In genomic region chr12:102287904-102288602, GRCm38 (mm10) we compare ENCODE assay signal across 13 mouse cellular contexts. TPM values are rescaled to one million over a fixed set of nuclear protein-coding genes. Genes with fewer than 3 reads are reported as not detected.
DNase-seq lines count a peak whose midpoint lies in the region; ATAC-seq and TF ChIP-seq lines count a peak whose summit lies in the region.
"Had no signal": no experiment of that assay in that cellular context is flagged by ENCODE, and none has a peak within 500 bp of the region (broad histone marks: within the 10 kb centered on the region; RNA-seq: fewer than 3 reads in every experiment).

No protein-coding gene starts in this region.

- DNase-seq in heart, postnatal 4 days = no peak
- no peak for DNase-seq in kidney, postnatal 4 days
- no peak for DNase-seq in left cerebral cortex, adult 2 months (ENCODE audit: extremely low spot score in 1 of 2, low spot score in 2 of 2)
- no peak for DNase-seq in embryo, embryonic 10.5 days (ENCODE audit: low spot score)
- DNase-seq: kidney, adult 11 months; kidney, postnatal 36 days had no signal

- H3K4me1 ChIP-seq in heart, embryonic 12.5 days (replicated peaks) = peaks cover 66% of the 10 kb centered on the region
- H3K4me1 ChIP-seq in kidney, embryonic 15.5 days = peaks cover 72% of the 10 kb centered on the region
- H3K4me1 ChIP-seq in liver, embryonic 12.5 days = peaks cover 89% of the 10 kb centered on the region

- 43% methylated on average over 6 of the region's 6 CpGs for WGBS in heart, embryonic 12.5 days
- 75% methylated on average over 6 of the region's 6 CpGs for WGBS in kidney, embryonic 15.5 days
- WGBS in liver, embryonic 12.5 days (ENCODE audit: insufficient replicate concordance) = 34% methylated on average over 6 of the region's 6 CpGs

- H3K4me2 ChIP-seq in heart, embryonic 12.5 days = no peak overlapping the region
- no peak overlapping the region for H3K4me2 ChIP-seq in kidney, embryonic 15.5 days
- no peak overlapping the region for H3K4me2 ChIP-seq in liver, embryonic 12.5 days
- H3K4me2 ChIP-seq: embryonic facial prominence, embryonic 15.5 days; neural tube, embryonic 13.5 days had no signal

- H3K36me3 ChIP-seq in heart, embryonic 12.5 days = no peaks in the 10 kb centered on the region
- no peaks in the 10 kb centered on the region for H3K36me3 ChIP-seq in kidney, embryonic 15.5 days
- peaks cover 5% of the 10 kb centered on the region; the same call in 1 of the 2 replicates for H3K36me3 ChIP-seq in liver, embryonic 12.5 days
- H3K36me3 ChIP-seq: embryonic facial prominence, embryonic 15.5 days; neural tube, embryonic 13.5 days had no signal

- H3K9me3 ChIP-seq in heart, embryonic 12.5 days (replicated peaks) = no peaks in the 10 kb centered on the region
- H3K9me3 ChIP-seq in kidney, embryonic 15.5 days (replicated peaks) = no peaks in the 10 kb centered on the region
- H3K9me3 ChIP-seq in liver, embryonic 12.5 days (replicated peaks) = no peaks in the 10 kb centered on the region
- H3K9me3 ChIP-seq: embryonic facial prominence, embryonic 15.5 days; neural tube, embryonic 13.5 days had no signal

- no peak for ATAC-seq in heart, embryonic 12.5 days (ENCODE audit: insufficient number of reproducible peaks, low FRiP score)
- no peak for ATAC-seq in kidney, embryonic 15.5 days (replicated peaks; ENCODE audit: low FRiP score)
- ATAC-seq in common myeloid progenitor, adult 5-6 weeks (replicated peaks; ENCODE audit: low read depth, poor library complexity, severe bottlenecking) = 0 out of 2 replicates have a peak, but pooled peaks have one; percentile 5
- no peak for ATAC-seq in liver, embryonic 12.5 days

- H3K4me3 ChIP-seq in heart, embryonic 12.5 days = no peak overlapping the region
- no peak overlapping the region for H3K4me3 ChIP-seq in kidney, embryonic 15.5 days (replicated peaks)
- H3K4me3 ChIP-seq in liver, embryonic 12.5 days = no peak overlapping the region
- H3K4me3 ChIP-seq in left cerebral cortex, adult 2 months = no peak overlapping the region
- H3K4me3 ChIP-seq: embryonic facial prominence, embryonic 15.5 days; neural tube, embryonic 13.5 days had no signal

- no peak for TF ChIP-seq CTCF in left cerebral cortex, adult 2 months (IDR thresholded peaks at IDR 0.05)

- no peaks in the 10 kb centered on the region for H3K27me3 ChIP-seq in heart, embryonic 12.5 days (replicated peaks)
- no peaks in the 10 kb centered on the region for H3K27me3 ChIP-seq in kidney, embryonic 15.5 days
- peaks cover 15% of the 10 kb centered on the region for H3K27me3 ChIP-seq in liver, embryonic 12.5 days (replicated peaks)
- H3K27me3 ChIP-seq: neural tube, embryonic 13.5 days had no signal

- peak overlapping the region; percentile 5; the same call in 1 of the 2 replicates for H3K9ac ChIP-seq in heart, embryonic 12.5 days
- H3K9ac ChIP-seq in kidney, embryonic 15.5 days = no peak overlapping the region
- H3K9ac ChIP-seq in liver, embryonic 12.5 days = no peak overlapping the region
- H3K9ac ChIP-seq: embryonic facial prominence, embryonic 15.5 days; liver, embryonic 14.5 days; neural tube, embryonic 13.5 days had no signal

- intact Hi-C loops in left cerebral cortex, adult 2 months (cut with DNase I) = no loop called here

- H3K27ac ChIP-seq in heart, embryonic 12.5 days (ENCODE audit: poor library complexity, severe bottlenecking) = peak overlapping the region; percentile 69
- 0 out of 2 replicates have a peak overlapping the region, but pooled peaks have one; percentile 75 for H3K27ac ChIP-seq in kidney, embryonic 15.5 days
- H3K27ac ChIP-seq in liver, embryonic 12.5 days = peak overlapping the region; percentile 66
- H3K27ac ChIP-seq in left cerebral cortex, adult 2 months = no peak overlapping the region
- H3K27ac ChIP-seq: embryonic facial prominence, embryonic 15.5 days; liver, embryonic 14.5 days had no signal

RNA-seq across cellular contexts. Expression of gene Rin3, which starts 5.2 kb away (rescaled TPM):
- polyA plus RNA-seq in heart, embryonic 12.5 days (2016; fragmentation: Nextera tagmentation; extraction: Ambion mirVana) = 9.9 and 10.3 TPM in 2 replicates
- total RNA-seq in heart, postnatal 4 days (2021) = 10 to 100 TPM; 21.1 to 21.5 TPM
- polyA plus RNA-seq in kidney, embryonic 15.5 days (2015; fragmentation: Nextera tagmentation; extraction: Ambion mirVana) = 10.0 and 10.5 TPM in 2 replicates
- 44.7 and 86.3 TPM in 2 replicates for total RNA-seq in common myeloid progenitor, adult 5-6 weeks (2017)
- polyA plus RNA-seq in liver, embryonic 12.5 days (2016; fragmentation: Nextera tagmentation; extraction: Ambion mirVana) = 5.8 and 10.3 TPM in 2 replicates
- total RNA-seq in left cerebral cortex, adult 2 months (2021) = 1 to 10 TPM; 3.8 to 5.9 TPM
